Mouse (Mus musculus): ENCODE measurements around the gene Alkbh5.

The Alkbh5 gene

DNA sequence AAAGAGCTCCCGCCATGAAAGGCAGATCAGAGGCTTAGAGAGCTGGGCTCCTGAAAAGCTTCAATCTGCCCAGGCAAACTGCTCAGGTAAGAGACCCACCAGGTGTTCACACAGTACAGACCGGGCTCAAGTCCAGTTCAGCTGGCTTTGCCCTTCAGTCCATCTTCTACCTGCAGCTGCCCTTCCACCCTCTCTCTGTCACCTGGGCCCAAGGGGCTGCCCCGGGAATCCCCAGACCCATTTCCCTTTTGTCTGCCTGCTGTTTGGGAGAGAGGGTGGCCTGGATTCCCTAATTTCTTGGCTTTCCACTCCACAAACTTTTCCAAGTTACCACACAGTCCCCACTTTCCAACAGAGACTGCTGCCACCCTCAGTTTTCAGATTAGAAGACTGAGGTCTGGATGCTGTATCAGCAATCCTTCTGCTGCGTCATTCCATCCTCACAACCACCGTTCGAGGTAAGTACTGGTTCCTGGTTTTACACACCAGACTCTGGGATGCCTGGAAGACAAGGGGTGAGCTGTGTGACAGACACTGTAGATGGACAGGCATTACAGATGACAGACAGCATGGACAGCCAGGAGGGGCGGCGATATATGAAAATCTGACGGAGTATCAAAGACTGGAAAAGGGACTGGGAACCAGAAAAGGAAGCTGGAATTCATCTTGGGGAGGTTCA lies at the start of gene Alkbh5:
Gene Alkbh5 (plus strand): TSS at position 202 of the 679 bp plus-strand sequence.
- DNase-seq (ENCODE audit: low spot score) = peak; percentile 10

- no peak for DNase-seq (ENCODE audit: low spot score)
Measured at GRCm38 (mm10) chr11:60492726-60493125, 43.5 kb upstream of the Alkbh5 start.

GRCm38 (mm10) chr11:60495692-60496091 lies 40.5 kb upstream of the Alkbh5 start:
- DNase-seq (ENCODE audit: low spot score) = no peak

- no peak for DNase-seq (ENCODE audit: low spot score)
Measured at GRCm38 (mm10) chr11:60507281-60507680, 28.9 kb upstream of the Alkbh5 start.

GRCm38 (mm10) chr11:60508950-60509349 lies 27.2 kb upstream of the Alkbh5 start:
- DNase-seq (ENCODE audit: low spot score) = no peak

DNA sequence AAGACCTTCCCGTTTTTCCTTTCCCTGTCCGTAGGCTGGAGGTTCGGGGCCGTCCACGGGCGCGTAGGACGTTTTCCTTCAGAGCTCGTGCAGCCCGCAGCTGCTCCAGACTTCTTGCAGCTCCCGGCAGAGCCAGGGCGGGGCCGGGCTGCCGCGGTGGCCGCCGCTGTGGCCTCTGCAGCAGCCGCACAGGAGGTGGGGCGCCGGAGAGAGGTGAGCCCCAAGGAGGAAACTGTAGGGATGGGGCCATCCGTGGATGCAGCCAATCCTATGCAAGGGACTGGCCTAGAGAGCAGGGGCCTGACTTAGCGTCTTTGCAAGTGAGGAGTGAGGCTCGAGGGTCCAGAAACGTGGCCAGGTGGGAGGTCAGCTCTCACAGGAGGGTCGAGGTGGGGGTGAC lies 26.7 kb upstream of the Alkbh5 start:
- no peak for DNase-seq (ENCODE audit: low spot score)

GRCm38 (mm10) chr11:60511893-60512292 lies 24.3 kb upstream of the Alkbh5 start:
- DNase-seq (ENCODE audit: low spot score) = no peak

- no peak for DNase-seq (ENCODE audit: low spot score)
Measured at GRCm38 (mm10) chr11:60512520-60512919, 23.7 kb upstream of the Alkbh5 start.

DNA sequence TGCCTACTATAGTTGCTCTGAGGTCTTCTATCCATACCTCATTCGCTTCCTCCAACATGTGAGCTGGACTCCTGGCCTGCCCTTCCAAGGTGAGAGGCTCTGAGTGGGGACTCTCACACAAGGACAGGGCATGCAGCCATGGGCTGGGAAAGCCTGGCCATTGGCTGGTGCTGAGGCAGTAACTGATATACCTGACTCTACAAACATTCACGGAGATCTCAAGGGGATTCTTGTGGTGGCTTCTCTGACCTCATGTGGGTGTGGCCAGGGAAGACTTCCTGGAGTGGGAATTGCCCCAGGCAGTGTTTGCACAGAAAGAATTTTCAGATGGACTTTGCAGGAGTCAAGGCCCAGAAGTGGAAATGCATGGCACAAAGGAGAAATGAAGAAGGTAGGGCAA lies 21.2 kb upstream of the Alkbh5 start:
- DNase-seq (ENCODE audit: low spot score) = no peak

DNA sequence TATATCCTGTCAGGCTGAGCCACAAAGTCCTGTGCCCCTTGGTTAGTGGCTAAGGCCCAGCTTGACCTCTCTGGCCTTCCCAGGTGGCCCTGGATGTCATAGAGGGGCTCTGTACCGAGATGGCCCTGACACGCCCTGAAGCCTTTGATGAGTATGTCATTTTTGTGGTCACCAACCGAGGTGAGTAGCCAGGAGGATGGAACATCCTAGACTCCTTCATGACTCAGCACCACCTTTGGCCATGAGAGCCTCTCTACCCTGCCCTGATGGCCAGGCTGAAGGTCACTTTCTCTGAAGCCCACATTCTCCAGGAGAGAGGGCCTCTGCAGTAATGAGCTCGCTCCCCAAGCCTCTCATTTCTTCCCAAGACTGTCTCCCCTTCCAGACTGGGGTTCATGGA lies 17.9 kb upstream of the Alkbh5 start:
- no peak for DNase-seq (ENCODE audit: low spot score)

DNA sequence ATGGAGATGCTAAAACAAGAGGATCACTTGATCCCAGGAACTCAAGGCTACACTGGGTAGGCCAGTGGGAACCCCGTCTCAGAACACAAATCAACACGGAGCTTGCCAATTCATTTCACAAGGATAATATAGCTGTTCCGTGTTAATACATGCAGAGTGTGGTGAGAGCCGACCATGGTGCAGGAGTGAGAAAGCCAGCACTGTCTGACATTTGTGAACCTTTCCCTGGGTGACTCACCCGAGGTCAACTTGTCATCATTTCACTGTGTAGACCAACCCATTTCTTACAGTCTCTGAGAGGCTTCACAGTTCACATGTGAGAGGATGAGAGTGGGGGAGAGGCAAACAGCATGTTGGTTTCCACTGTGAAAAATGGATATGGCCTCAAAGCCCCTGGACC lies 14.2 kb upstream of the Alkbh5 start:
- DNase-seq (ENCODE audit: low spot score) = no peak

GRCm38 (mm10) chr11:60522661-60523365 lies 13.4 kb upstream of the Alkbh5 start:
- no peak for DNase-seq (ENCODE audit: low spot score)

DNA sequence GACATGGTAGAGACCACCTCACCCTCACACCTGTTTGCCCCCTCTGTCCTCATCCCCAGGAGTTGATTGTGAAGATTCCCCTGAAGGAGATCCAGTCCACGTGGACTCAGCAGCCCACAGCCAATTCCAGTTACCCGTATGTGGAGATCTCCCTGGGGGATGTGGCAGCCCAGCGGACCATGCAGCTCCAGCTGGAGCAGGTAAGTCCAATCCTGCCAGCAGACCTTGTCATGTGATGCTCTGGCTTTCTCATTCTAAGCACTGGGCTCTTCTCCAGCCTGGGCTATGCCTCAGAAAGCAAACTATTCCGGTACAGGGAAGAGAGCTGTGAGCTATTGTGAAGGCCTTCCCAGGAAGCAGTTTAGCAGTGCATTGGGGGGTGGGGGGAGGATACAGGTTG lies 9.7 kb upstream of the Alkbh5 start:
- no peak for DNase-seq (ENCODE audit: low spot score)

DNA sequence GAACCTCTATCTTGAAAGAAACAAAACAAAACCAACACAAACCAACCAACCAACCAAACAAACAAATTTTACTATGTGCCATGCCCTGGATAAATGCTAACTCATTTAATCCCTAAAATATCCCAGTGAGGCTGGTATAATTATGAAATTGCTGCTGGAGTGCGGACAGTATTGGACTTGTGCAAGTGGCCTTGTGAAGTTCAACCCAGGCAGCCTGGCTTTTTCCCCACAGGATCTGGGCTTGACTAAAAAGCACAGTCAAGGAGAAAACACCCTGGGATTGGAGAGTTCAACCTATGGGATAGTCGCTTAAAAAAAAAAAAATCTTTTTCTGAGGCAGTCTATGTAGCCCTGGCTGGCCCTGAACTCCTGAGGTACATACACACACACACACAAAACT lies 505 bp upstream of the Alkbh5 start:
- no peak for DNase-seq (ENCODE audit: low spot score)

- peak; percentile 93 for DNase-seq (ENCODE audit: low spot score)
Measured at GRCm38 (mm10) chr11:60536859-60537467, 782 bp downstream of the Alkbh5 start.

GRCm38 (mm10) chr11:60537468-60538347 lies 1.5 kb downstream of the Alkbh5 start:
- DNase-seq (ENCODE audit: low spot score) = peak; percentile 97

- peak; percentile 31 for DNase-seq (ENCODE audit: low spot score)
Measured at GRCm38 (mm10) chr11:60538371-60539281, 2.4 kb downstream of the Alkbh5 start.

DNA sequence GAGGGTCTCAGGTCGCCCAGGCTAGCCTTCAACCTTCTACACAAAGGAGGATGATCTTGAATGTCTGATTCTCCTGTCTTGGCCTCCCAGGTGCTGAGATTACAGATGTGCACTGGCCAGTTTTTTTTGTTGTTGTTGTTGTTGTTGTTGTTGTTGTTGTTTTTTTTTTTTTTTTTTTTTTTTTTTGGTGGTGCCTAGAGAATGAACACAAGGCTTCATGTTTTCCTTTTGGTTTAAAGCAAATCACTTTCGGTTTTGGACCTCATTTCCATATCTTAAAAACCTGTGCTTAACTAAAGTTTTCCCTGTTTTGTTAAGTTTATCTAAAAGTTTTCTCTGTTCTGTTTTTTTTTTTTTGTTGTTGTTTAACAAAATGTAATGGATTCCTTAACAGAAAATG lies 3.4 kb downstream of the Alkbh5 start:
- DNase-seq (ENCODE audit: low spot score) = no peak

- peak; percentile 51 for DNase-seq (ENCODE audit: low spot score)
Measured at GRCm38 (mm10) chr11:60540002-60540610, 3.9 kb downstream of the Alkbh5 start.

- DNase-seq (ENCODE audit: low spot score) = no peak
Measured at GRCm38 (mm10) chr11:60540761-60541160, 4.6 kb downstream of the Alkbh5 start.

DNA sequence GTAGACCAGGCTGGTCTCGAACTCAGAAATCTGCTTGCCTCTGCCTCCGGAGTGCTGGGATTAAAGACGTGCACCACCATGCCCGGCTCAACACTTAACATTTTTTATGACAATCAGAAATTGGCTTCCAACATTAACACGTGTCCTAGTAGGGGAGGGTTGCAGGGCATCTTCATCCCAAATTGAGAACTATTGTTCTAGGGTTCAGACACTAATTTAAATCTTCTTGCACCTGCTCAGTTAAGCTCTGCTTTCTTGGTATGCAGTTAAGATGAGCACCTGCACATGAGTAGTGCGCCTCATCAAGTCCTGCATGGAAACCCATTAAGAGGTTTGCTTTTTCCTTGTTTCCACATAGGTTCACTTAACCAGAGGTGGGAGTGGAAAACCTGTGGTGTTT lies 5.7 kb downstream of the Alkbh5 start:
- no peak for DNase-seq (ENCODE audit: low spot score)

Data from urinary bladder, postnatal 14 days (tissue).